Mouse (Mus musculus): ENCODE data around the gene B3glct. TPM values are rescaled to one million over a fixed set of nuclear protein-coding genes. Genes with fewer than 3 reads are reported as not detected.
A peak's percentile ranks its signal among the peaks of the same experiment; 100 is the strongest.

Gene B3glct
- polyA plus RNA-seq, 1 experiment from 2014 or later: 11.5 TPM

DNA sequence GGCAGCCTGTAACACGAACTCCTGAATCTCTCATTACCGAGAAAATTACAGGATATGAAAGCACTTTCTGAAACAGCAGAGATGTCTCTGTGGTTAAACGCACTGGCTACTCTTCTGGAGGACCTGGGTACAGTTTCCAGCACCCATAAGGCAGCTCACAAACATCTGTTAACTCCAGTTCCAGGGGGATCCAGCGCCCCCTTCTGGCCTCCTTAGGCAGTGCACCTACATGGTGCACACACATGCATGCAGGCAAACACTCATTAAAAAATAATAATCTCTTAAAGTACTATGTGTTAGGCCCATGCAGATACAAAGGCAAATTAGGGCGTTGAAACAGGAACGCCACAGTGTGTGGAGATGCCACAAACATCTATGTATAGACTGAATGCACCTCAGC lies 16.6 kb upstream of the B3glct start:
- no peak for ATAC-seq (ENCODE audit: insufficient read depth, low FRiP score)
- no peaks in the 10 kb centered on the region for H3K4me1 ChIP-seq (ENCODE audit: control insufficient read depth, insufficient read depth, low read length)
- H3K27me3 ChIP-seq (ENCODE audit: control insufficient read depth, insufficient read depth, low read length): no peaks in the 10 kb centered on the region
- WGBS: 89% methylated on average over 6 of the region's 6 CpGs
- H3K36me3 ChIP-seq (ENCODE audit: control insufficient read depth, insufficient read depth, low read length): no peaks in the 10 kb centered on the region
- no peak overlapping the region for H3K9ac ChIP-seq (ENCODE audit: low read length)
- H3K27ac ChIP-seq (ENCODE audit: low read length): no peak overlapping the region
- H3K4me2 ChIP-seq (ENCODE audit: low read depth, low read length): no peak overlapping the region
- peaks cover 3% of the 10 kb centered on the region; the same call in 1 of the 2 replicates for H3K9me3 ChIP-seq (replicated peaks; ENCODE audit: control insufficient read depth, low read length)
- H3K4me3 ChIP-seq (replicated peaks; ENCODE audit: low read length): no peak overlapping the region

DNA sequence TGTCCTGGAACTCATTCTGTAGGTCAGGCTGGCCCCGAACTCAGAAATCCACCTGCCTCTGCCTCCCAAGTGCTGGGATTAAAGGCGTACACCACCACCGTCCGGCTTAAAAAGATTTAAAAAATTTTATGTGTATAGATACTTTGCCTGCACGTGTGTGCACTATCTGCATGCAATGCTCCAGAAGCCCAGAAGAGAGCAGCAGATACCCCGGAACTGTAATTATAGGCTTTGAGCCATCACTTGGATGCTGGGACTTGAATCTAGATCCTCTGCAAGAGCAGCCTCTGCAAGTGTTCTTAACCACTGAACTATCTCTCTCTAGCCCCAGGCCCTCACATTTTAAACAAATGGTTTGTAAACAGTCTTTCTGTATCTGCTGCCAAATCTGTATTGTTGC lies 15.1 kb upstream of the B3glct start:
- Histone ChIP-seq H3K36me3 (ENCODE audit: control insufficient read depth, insufficient read depth, low read length) (no peaks in the 10 kb centered on the region), H3K27me3 (ENCODE audit: control insufficient read depth, insufficient read depth, low read length) (no peaks in the 10 kb centered on the region), H3K9me3 (replicated peaks; ENCODE audit: control insufficient read depth, low read length) (peaks cover 3% of the 10 kb centered on the region; the same call in 1 of the 2 replicates), H3K9ac (ENCODE audit: low read length) (no peak overlapping the region), H3K27ac (ENCODE audit: low read length) (no peak overlapping the region), H3K4me3 (replicated peaks; ENCODE audit: low read length) (no peak overlapping the region), H3K4me2 (ENCODE audit: low read depth, low read length) (no peak overlapping the region), H3K4me1 (ENCODE audit: control insufficient read depth, insufficient read depth, low read length) (no peaks in the 10 kb centered on the region)
- 91% methylated on average over 6 of the region's 6 CpGs for WGBS
- ATAC-seq (ENCODE audit: insufficient read depth, low FRiP score): no peak

DNA sequence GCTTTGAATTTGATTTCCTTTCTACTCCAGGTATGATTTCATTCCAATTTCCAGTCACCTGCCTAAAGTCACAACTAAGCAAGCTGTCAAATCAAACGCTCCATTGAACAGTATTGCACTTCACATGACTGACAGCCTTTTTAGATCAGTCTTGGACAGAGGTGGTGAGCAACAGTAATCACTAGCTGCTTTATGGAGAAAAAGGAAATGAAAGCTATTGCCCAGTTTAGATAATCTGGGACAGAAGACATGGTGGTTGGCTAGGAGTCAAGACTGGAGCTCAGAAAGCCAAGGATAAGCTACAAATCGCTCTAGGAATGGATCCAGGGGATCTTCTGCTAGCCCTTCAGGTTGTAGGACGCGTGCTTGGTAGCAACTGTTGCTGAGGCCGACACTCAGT lies 14.6 kb upstream of the B3glct start:
- WGBS: 84% methylated on average over 5 of the region's 5 CpGs
- ATAC-seq (ENCODE audit: insufficient read depth, low FRiP score): no peak
- H3K27me3 ChIP-seq (ENCODE audit: control insufficient read depth, insufficient read depth, low read length): no peaks in the 10 kb centered on the region
- no peak overlapping the region for H3K9ac ChIP-seq (ENCODE audit: low read length)
- peaks cover 3% of the 10 kb centered on the region; the same call in 1 of the 2 replicates for H3K9me3 ChIP-seq (replicated peaks; ENCODE audit: control insufficient read depth, low read length)
- H3K4me1 ChIP-seq (ENCODE audit: control insufficient read depth, insufficient read depth, low read length): no peaks in the 10 kb centered on the region
- H3K36me3 ChIP-seq (ENCODE audit: control insufficient read depth, insufficient read depth, low read length): no peaks in the 10 kb centered on the region
- H3K4me2 ChIP-seq (ENCODE audit: low read depth, low read length): no peak overlapping the region
- no peak overlapping the region for H3K4me3 ChIP-seq (replicated peaks; ENCODE audit: low read length)
- H3K27ac ChIP-seq (ENCODE audit: low read length): no peak overlapping the region

DNA sequence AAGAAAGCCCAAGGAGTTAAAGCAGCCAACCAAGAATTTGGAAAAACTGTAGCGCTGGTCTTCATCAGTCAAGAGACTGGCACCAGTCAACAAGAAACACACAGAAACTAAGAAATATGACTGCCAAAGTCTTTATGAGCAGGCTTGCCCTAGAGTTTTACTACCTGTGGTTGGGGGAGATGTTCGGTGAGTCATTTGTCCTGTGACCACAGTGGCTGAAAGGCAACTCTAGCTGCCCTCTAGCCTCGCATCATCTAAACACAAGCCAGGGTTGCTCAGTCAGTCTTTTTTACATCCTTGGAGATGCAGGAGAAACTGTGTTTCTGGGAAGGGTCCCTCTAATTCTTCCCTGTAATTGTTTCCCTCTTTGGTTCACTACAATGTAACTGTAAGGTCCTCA lies 834 bp upstream of the B3glct start:
- Histone ChIP-seq H3K27me3 (ENCODE audit: control insufficient read depth, insufficient read depth, low read length) (no peaks in the 10 kb centered on the region), H3K9me3 (replicated peaks; ENCODE audit: control insufficient read depth, low read length) (no peaks in the 10 kb centered on the region), H3K4me2 (ENCODE audit: low read depth, low read length) (no peak overlapping the region), H3K36me3 (ENCODE audit: control insufficient read depth, insufficient read depth, low read length) (no peaks in the 10 kb centered on the region), H3K27ac (ENCODE audit: low read length) (no peak overlapping the region), H3K4me1 (ENCODE audit: control insufficient read depth, insufficient read depth, low read length) (peaks cover 9% of the 10 kb centered on the region; the same call in 1 of the 2 replicates), H3K4me3 (replicated peaks; ENCODE audit: low read length) (no peak overlapping the region), H3K9ac (ENCODE audit: low read length) (no peak overlapping the region)
- 87% methylated on average over 3 of the region's 3 CpGs for WGBS
- no peak for ATAC-seq (ENCODE audit: insufficient read depth, low FRiP score)

DNA sequence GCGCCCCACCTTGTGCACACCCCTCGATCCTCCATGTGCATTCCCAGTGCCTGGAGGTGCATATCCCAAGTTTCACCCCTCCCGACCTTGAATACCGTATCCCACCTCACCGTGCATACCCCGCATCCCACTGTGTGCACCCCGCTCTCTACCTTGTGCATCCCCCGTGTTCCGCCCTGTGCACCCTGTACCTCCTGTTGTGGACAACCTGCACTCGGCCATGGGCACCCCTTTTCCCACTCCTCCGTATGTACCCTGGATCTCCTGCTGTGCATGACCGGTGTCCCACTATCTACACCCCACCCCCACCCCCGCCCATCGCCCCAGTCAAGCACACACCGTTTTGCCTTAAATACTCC lies 939 bp downstream of the B3glct start:
- Histone ChIP-seq H3K4me3 (replicated peaks; ENCODE audit: low read length) (peak overlapping the region; percentile 75), H3K36me3 (ENCODE audit: control insufficient read depth, insufficient read depth, low read length) (no peaks in the 10 kb centered on the region), H3K4me2 (ENCODE audit: low read depth, low read length) (peak overlapping the region; percentile 97), H3K9ac (ENCODE audit: low read length) (peak overlapping the region; percentile 96), H3K27ac (ENCODE audit: low read length) (no peak overlapping the region), H3K9me3 (replicated peaks; ENCODE audit: control insufficient read depth, low read length) (no peaks in the 10 kb centered on the region), H3K27me3 (ENCODE audit: control insufficient read depth, insufficient read depth, low read length) (no peaks in the 10 kb centered on the region), H3K4me1 (ENCODE audit: control insufficient read depth, insufficient read depth, low read length) (peaks cover 9% of the 10 kb centered on the region; the same call in 1 of the 2 replicates)
- ATAC-seq (ENCODE audit: insufficient read depth, low FRiP score): peak; percentile 20; the same call in 1 of the 2 replicates
- WGBS: 5% methylated on average over 15 of the region's 15 CpGs

DNA sequence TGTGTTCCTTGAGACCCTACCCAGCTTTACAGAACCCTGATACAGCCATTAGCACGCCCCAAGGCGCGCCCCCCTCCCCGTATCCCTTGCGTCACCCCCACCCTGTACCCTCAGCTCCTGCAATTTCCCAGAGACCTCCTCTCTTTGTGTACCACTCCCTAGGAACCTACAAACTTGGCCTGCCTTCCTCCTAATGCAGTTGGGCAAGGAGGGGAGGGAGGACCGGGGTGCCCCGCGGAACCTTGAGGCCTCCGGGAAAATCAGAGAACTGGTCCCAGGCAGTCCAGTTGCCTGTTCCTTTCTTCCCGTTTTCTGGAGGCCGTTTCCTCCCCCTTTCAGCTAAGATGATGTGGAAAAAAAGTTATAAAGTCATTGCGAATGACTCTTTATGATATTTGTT lies 1.3 kb downstream of the B3glct start:
- WGBS: 11% methylated on average over 12 of the region's 12 CpGs
- no peak overlapping the region for H3K27ac ChIP-seq (ENCODE audit: low read length)
- H3K4me1 ChIP-seq (ENCODE audit: control insufficient read depth, insufficient read depth, low read length): peaks cover 9% of the 10 kb centered on the region; the same call in 1 of the 2 replicates
- no peaks in the 10 kb centered on the region for H3K36me3 ChIP-seq (ENCODE audit: control insufficient read depth, insufficient read depth, low read length)
- no peaks in the 10 kb centered on the region for H3K27me3 ChIP-seq (ENCODE audit: control insufficient read depth, insufficient read depth, low read length)
- peak overlapping the region; percentile 97 for H3K4me2 ChIP-seq (ENCODE audit: low read depth, low read length)
- ATAC-seq (ENCODE audit: insufficient read depth, low FRiP score): no peak
- peak overlapping the region; percentile 96 for H3K9ac ChIP-seq (ENCODE audit: low read length)
- H3K4me3 ChIP-seq (replicated peaks; ENCODE audit: low read length): peak overlapping the region; percentile 75
- no peaks in the 10 kb centered on the region for H3K9me3 ChIP-seq (replicated peaks; ENCODE audit: control insufficient read depth, low read length)

DNA sequence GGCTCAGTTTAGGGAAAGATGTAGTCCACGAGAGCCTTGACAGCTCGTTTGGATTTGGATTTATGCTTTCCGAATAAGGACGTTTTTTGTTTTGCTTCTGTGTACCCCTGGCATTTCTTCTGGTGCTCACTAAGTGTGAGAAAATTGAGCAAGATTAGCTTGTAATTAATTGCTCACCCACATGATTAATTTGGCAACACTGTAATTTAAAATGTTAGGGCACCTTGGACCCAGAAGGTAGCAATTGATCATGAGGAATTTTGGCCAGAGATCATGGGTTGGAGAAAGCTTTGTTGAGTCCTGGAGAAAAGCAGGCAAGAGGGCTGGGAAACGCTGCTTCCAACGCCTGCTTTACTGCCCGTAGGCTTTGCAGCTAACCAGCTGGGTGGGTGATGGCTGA lies 1.9 kb downstream of the B3glct start:
- no peak overlapping the region for H3K9ac ChIP-seq (ENCODE audit: low read length)
- ATAC-seq (ENCODE audit: insufficient read depth, low FRiP score): no peak
- no peak overlapping the region for H3K27ac ChIP-seq (ENCODE audit: low read length)
- no peak overlapping the region for H3K4me3 ChIP-seq (replicated peaks; ENCODE audit: low read length)
- peaks cover 9% of the 10 kb centered on the region; the same call in 1 of the 2 replicates for H3K4me1 ChIP-seq (ENCODE audit: control insufficient read depth, insufficient read depth, low read length)
- H3K9me3 ChIP-seq (replicated peaks; ENCODE audit: control insufficient read depth, low read length): no peaks in the 10 kb centered on the region
- peak overlapping the region; percentile 97; the same call in 1 of the 2 replicates for H3K4me2 ChIP-seq (ENCODE audit: low read depth, low read length)
- 49% methylated on average over 7 of the region's 7 CpGs for whole genome bisulfite sequencing
- H3K36me3 ChIP-seq (ENCODE audit: control insufficient read depth, insufficient read depth, low read length): no peaks in the 10 kb centered on the region
- H3K27me3 ChIP-seq (ENCODE audit: control insufficient read depth, insufficient read depth, low read length): no peaks in the 10 kb centered on the region

DNA sequence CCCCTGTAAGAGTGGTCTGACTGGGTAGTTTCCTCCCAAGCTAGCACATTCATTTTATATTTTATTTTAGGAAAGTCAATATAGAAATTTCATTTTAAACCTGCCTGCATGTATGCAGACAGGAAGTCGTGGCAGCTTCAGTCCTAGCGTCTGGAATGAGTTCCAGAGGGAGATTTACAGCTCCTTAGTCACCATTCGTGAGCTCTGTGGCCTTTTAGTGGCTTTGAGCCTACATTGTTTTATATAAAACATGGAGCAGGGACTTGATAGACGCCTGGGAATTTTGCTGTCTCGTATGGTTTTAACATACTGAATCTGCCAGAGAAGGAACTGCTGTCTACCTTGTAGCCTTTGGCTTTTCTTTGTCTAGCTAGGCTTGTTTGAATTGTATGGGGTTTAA lies 2.9 kb downstream of the B3glct start:
- 70% methylated on average over 5 of the region's 5 CpGs for WGBS
- no peak overlapping the region for H3K4me2 ChIP-seq (ENCODE audit: low read depth, low read length)

DNA sequence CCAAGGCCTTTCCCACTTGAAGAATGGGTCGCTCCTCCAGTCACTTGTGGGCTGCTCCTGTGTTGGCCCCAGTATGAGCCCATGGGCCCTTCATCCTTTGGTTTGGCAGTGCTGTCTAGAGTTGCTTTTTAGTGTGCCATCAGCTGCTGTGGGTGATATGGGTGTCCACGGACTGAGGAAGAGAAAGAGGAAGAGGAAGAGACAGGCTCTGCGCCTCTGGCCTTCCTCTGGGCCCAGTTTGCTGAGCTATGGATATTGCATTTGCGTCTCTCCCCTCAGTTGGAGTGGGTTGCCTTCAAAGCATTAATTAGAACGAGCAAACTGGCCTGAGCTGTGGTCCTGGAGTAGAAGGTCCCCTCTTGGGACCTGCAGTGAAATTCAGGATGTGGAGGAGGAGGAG lies 11.8 kb downstream of the B3glct start:
- Histone ChIP-seq H3K4me3 (replicated peaks; ENCODE audit: low read length) (no peak overlapping the region), H3K9ac (ENCODE audit: low read length) (no peak overlapping the region), H3K9me3 (replicated peaks; ENCODE audit: control insufficient read depth, low read length) (no peaks in the 10 kb centered on the region), H3K27ac (ENCODE audit: low read length) (no peak overlapping the region), H3K27me3 (ENCODE audit: control insufficient read depth, insufficient read depth, low read length) (no peaks in the 10 kb centered on the region), H3K4me2 (ENCODE audit: low read depth, low read length) (no peak overlapping the region), H3K4me1 (ENCODE audit: control insufficient read depth, insufficient read depth, low read length) (no peaks in the 10 kb centered on the region), H3K36me3 (ENCODE audit: control insufficient read depth, insufficient read depth, low read length) (no peaks in the 10 kb centered on the region)
- no peak for ATAC-seq (ENCODE audit: insufficient read depth, low FRiP score)
- WGBS: 75% methylated on average over 5 of the region's 5 CpGs

More for the DNA sequence above, 2.9 kb downstream of the B3glct start:
- Histone ChIP-seq H3K4me1 (ENCODE audit: control insufficient read depth, insufficient read depth, low read length) (peaks cover 9% of the 10 kb centered on the region; the same call in 1 of the 2 replicates), H3K9me3 (replicated peaks; ENCODE audit: control insufficient read depth, low read length) (no peaks in the 10 kb centered on the region), H3K27me3 (ENCODE audit: control insufficient read depth, insufficient read depth, low read length) (no peaks in the 10 kb centered on the region), H3K4me3 (replicated peaks; ENCODE audit: low read length) (no peak overlapping the region), H3K27ac (ENCODE audit: low read length) (no peak overlapping the region), H3K36me3 (ENCODE audit: control insufficient read depth, insufficient read depth, low read length) (no peaks in the 10 kb centered on the region), H3K9ac (ENCODE audit: low read length) (no peak overlapping the region)
- ATAC-seq (ENCODE audit: insufficient read depth, low FRiP score): no peak

DNA sequence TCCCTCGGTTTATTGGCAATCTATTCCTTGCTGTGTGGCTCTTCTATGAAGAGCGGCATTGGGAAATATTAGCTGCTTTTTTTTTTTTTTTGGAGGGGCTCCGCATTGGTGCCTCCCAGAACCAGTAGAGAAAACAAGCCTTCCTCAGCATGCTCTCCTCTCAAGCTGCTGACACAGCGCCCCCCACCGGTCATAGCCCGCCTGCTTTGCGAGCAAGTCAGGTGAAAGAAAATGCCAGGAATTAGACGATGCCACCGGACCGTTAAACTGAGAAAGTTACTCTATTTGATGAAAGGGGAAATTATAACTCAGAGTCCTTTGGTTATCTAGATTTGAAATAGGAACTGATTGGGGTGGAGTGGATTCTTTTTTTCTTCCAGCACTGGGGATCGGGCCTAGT lies 14.5 kb downstream of the B3glct start:
- ATAC-seq (ENCODE audit: insufficient read depth, low FRiP score): no peak
- H3K9me3 ChIP-seq (replicated peaks; ENCODE audit: control insufficient read depth, low read length): no peaks in the 10 kb centered on the region
- no peaks in the 10 kb centered on the region for H3K27me3 ChIP-seq (ENCODE audit: control insufficient read depth, insufficient read depth, low read length)
- no peak overlapping the region for H3K4me3 ChIP-seq (replicated peaks; ENCODE audit: low read length)
- H3K4me1 ChIP-seq (ENCODE audit: control insufficient read depth, insufficient read depth, low read length): no peaks in the 10 kb centered on the region
- no peak overlapping the region for H3K27ac ChIP-seq (ENCODE audit: low read length)
- H3K9ac ChIP-seq (ENCODE audit: low read length): no peak overlapping the region
- WGBS: 80% methylated on average over 11 of the region's 11 CpGs
- H3K4me2 ChIP-seq (ENCODE audit: low read depth, low read length): no peak overlapping the region
- no peaks in the 10 kb centered on the region for H3K36me3 ChIP-seq (ENCODE audit: control insufficient read depth, insufficient read depth, low read length)
